Mouse (Mus musculus) embryo, embryonic 10 days (tissue): ENCODE measurements around the gene Cyp2f2.

Experiments used
- DNase-seq: peaks from one replicate; pipeline ENCODE4 v3.0.0-alpha.2; 2015; ENCODE audit warnings: low spot score

The Cyp2f2 gene

GRCm38 (mm10) chr7:27119676-27120075 is at the start of gene Cyp2f2:
Cyp2f2 (plus strand) TSS chr7:27119909.
- DNase-seq, result no peak

DNA sequence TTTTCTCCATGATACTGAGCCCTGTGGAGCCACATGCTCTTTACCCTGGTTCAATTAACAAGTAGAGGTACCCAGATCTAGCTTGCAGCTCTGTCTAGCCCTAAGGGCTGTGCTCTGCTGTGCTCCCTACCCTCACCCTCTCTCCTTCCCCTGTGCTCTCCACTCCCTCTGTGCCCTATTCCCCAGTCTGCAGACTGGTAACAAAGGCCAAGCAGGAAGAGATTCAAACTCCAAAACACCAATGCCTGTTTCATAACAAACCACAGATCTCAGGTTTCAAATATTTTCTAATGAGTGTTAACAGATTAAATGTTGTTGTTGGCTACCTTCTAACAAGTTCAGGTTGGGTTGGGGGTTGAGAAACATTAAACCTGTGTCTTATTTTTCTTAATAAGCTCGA is 41.1 kb upstream of the Cyp2f2 start:
- no peak for DNase-seq

DNA sequence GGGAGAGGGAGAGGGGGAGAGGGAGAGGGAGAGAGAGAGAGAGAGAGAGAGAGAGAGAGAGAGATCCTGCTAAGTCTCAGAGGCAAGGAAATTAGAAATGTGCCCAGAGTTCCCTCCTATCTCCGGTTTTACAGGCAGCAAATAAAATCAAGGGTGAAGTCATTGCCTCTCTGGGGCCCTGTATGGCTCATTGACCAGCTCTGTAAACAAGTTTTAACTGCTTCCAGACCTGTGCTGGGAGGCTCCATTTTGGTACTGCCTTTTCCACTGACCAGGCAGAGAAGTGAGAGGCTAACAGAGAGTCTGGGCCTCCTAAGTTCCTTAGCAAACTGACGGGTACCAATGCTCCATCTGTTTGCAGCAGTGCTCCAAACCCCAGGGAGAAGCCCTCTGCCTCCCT is 38.1 kb upstream of the Cyp2f2 start:
- DNase-seq, result no peak

DNA sequence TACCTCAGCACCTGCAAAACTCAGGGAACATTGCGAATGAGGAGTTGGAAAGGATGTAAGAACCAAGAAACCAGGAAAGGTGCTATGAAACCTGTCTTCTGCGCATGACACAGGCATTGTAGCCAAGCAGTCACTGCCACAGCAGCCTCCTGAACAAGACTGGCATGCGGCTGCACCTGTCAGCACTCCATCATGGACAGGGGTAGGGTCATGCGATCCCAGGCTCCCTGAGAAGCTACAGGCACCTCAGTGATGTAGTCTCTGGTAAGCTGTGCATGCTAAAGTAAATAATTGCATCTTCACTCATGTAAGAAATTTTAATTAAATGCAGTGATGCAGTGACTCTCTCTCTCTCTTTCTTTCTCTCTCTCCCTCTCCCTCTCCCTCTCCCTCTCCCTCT is 28.7 kb upstream of the Cyp2f2 start:
- no peak for DNase-seq

DNA sequence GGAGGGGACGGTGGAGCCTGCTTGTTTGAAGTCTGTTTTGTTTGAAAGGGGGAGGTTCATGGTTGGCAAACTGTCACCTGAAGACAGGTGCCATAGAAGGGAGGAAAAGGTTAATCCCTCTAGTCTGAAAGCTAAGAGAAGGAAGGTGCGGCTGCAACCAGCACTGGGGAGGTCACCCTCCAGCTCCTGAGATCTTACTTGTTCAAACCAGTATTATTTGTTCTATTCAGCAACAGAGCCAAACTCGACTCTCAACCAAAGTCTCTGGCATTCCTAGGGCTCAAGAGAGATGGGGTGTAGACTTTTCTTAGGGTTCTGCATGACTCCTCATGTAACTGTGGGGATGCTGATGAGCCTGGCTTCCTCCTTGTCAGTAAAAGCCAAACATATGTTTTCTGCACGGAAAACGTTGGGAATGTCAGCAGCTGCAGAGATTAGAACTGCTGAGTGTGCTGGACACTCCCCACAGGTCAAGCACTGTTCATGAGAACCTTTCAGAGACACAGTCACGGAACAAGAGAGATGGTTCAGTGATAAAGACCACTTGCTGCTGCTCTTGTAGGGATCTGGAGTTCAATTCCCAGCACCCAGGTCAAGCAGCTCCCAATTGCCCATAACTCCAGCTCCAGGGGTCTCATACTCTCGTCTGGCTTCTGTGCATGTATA is 27.5 kb upstream of the Cyp2f2 start:
- DNase-seq, result no peak

GRCm38 (mm10) chr7:27092882-27093281 is 26.8 kb upstream of the Cyp2f2 start:
- DNase-seq, result no peak

GRCm38 (mm10) chr7:27104882-27105281 is 14.8 kb upstream of the Cyp2f2 start:
- DNase-seq, result no peak

DNA sequence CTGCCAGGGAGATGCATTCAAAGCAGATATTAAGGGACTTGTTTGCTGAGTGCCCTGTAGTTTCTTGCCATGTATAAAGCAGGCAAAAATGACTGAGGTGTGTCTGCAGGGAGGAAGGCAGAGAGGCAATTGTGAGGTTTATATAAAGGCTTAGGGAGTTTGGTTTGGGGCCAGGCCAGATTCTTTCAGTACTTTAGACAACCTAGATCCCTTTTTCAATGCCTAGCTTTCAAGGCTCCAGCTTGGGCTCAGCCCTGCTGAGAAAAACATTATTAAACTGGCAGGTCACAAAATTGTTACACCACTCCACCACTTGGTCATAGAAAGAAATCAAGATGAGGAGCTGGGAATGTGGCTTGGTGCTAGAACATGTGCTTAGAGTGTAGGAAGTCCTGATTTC is 9.4 kb upstream of the Cyp2f2 start:
- no peak for DNase-seq

DNA sequence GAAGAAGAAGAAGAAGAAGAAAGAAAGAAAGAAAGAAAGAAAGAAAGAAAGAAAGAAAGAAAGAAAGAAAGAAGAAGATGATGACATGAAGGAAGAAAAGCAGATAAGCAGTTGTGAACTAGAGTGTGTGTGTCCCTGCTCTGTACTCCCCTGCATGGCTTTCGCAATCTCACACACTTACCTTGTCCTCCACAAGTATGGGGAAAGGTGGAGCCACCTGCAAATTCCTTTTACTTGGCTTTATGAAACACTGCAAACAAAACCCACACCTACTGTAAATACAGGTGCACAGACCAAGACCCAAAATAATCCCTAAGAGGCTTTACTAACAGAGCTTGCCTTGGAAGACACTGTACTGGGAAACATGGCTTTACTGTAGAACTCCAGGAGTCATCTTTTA is 8.7 kb upstream of the Cyp2f2 start:
- DNase-seq, result no peak

DNA sequence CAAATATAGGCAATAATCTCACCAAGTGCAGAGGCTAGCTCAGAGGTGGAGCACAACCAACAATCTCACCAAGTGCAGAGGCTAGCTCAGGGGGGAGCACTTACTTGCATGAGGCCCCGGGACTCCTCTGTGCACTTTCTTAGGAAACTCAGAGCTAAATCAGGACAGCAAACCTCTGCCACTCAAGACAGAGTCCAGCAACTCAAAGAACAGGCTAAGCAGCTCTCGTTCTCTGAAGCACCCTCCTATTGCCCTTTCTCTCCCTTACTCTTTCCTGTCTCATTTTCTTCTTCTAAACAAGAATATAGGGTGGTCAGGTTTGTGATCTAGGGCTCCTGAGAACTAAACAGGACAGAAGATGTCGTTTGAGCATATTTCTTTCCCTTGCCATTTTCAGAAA is 7.7 kb upstream of the Cyp2f2 start:
- DNase-seq, result no peak

DNA sequence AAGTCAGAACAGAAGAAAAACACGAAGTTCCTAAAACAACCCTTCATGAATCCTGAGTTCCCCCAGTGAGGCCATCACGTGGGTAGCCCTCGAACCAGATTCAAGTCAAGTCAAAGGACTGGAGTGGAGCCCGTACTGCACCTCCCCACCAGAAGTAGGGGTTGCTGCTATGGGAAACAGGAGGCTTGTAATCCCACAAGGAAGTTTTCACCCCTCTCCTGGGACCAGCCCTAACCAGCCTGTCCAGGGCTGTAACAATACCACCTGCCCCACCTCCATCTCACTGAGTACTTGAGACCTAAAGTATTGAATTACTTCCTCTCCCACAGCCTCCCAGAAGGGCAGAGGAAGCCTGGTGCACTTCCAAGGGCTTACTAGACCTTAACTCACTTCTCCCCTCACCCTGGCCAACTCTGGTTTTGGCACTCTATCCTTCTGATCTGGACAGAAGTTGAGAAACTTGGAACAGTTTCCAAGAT is 1.6 kb upstream of the Cyp2f2 start:
- DNase-seq, result no peak

DNA sequence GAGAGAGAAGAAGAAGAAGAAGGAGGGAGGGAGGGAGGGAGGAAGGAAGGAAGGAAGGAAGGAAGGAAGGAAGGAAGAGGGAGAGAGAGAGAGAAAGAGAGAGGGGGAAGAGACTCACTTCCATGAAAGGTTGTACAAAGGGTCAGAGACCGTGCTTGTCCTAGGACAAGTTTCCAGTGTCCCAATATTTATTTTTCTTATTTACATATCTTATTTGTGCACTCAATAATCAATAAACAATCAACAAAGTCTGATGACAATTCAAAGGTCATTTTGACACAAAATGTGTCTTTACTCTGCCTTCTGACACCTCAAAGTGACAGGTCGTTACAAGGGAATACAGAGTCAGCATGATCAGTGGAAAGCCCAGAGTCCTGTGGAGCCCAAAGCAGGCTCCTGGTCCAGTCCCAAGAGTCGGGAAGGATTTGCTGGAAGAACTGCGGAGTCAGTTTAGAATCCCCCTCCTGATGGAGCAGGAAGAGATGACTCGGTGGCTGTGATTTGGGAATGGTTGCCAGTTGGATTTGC is 4.7 kb downstream of the Cyp2f2 start:
- DNase-seq, result no peak

GRCm38 (mm10) chr7:27124969-27125368 is 5.3 kb downstream of the Cyp2f2 start:
- DNase-seq, result no peak

DNA sequence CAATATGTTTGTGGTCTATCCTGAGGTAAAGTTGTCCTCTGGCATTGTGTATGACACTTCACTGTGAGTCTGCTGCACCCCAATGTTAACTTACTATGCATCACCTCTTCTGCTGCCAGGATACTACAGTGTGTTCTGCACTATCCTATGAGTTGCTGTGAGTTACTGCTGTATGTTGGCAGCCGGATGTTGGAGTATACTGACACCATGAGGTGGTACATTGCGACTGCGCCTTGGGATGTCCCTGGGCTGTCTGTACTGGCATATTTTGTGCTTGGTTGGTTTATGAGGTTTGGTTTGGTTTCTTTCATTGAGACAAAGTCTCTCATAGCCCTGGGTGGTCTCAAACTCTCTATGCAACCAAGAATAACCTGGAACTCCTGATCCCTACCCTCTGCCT is 8.5 kb downstream of the Cyp2f2 start:
- DNase-seq, result peak; percentile 65

- DNase-seq, result no peak
Observed at GRCm38 (mm10) chr7:27128946-27129345, 9.2 kb downstream of the Cyp2f2 start.

- no peak for DNase-seq
Observed at GRCm38 (mm10) chr7:27129811-27130210, 10.1 kb downstream of the Cyp2f2 start.

DNA sequence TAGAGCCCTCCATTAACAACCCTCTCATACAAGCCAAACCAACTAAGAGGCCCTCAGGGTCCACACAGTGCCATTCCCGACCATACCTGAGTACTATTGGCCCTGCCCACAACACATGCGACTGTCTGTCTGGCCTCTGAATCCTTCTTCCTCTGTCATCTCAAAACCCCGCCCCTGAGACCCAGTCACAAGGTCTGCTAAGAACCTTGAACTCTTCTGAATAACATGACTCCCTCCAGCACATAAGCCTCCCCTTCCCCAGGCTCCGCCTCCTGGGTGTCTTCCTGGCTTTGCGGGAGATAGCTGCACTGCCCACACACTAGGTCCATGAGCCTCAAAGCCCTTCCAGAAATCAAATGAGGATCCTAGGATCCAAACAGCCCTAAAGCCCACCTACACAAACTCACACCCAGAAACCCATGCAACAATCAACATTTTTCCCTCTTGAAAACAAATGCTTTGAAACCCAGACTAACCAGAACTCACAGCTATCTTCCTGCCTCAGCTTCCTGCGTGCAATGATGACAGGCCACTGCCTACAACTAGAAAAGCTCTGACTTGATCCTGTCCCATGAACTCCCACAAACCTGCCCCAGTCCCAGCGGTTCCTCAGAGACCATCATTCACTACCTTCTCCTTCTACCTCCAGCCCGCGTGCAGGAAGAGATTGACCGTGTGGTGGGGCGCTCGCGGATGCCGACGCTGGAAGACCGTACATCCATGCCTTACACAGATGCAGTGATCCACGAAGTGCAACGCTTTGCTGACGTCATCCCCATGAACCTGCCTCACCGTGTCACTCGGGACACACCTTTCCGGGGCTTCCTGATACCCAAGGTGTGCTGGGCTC is 11.0 kb downstream of the Cyp2f2 start:
- DNase-seq, result no peak

DNA sequence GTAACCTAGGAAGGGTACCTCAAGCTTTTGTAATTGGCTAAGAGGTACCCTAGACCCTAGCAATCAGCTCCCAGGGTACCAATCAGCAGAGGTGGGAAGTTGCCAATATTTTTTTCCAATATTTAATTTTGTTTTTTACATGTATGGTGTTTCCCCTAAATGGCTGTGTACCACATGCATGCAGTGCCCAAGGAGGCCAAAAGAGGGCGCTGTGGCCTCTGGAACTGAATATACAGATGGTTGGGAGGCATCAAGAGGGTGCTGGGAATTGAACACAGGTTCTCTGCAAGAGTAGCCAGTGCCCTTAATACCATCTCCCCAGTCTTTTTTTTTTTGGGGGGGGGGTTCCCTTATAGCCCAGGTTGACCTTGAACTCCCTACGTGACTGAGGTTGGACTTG is 11.7 kb downstream of the Cyp2f2 start:
- DNase-seq, result no peak

- DNase-seq, result peak; percentile 63
Observed at GRCm38 (mm10) chr7:27132588-27132987, 12.9 kb downstream of the Cyp2f2 start.

- DNase-seq, result no peak
Observed at GRCm38 (mm10) chr7:27133156-27133555, 13.4 kb downstream of the Cyp2f2 start.

DNA sequence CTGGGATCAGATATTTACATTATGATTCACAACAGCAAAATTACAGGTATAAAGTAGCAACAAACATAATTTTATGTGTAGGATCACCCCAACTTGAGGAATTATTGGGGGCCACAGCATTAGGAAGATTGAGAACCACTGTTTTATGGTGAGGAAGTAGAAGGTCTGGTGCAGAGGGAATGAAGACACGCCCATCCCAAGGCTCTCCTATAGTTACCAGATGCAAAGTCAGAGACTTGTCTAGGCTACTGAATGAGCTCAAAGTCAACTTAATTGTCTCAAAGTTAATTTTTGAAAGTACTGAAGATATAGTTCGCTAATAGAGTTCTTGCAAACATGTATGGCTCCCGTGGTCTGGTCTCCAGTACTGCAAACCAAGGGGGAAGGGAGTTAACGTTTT is 14.0 kb downstream of the Cyp2f2 start:
- no peak for DNase-seq

DNA sequence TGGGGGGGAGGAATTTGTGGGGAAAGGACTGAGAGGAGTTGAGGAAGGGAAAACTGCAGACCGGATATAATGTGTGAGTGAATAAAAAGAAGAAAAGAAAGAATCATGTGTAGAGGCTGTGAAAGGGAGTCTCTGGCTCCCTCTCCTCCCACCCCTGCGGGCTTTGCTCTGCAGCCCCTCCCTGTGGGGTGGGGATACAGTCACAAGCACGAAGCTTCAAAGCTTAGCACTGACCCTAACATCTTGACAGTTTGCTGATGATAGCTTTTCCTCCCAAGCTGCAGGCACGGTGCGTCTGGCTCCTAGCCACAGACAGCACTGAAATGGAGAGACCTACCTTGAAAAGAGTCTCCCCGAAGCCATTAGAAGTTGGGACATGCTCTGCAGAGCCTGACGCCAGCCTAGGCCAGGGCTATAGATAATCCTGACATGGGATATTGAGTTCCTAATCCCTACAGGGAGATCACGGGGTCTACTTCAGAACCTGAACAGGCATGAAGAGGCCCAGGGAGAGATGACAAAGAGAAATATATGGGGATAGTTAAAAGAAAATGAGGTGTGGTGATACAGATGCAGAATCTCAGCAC is 16.8 kb downstream of the Cyp2f2 start:
- no peak for DNase-seq

- no peak for DNase-seq
Observed at GRCm38 (mm10) chr7:27153205-27153764, 33.6 kb downstream of the Cyp2f2 start, which contains the start of gene Cyp2t4. Cyp2t4 (plus strand) TSS chr7:27153714.
